Mouse (Mus musculus) layer of hippocampus, postnatal 14 days (tissue): Measurements from ENCODE around the gene Ctsc. TPM values are rescaled to one million over a fixed set of nuclear protein-coding genes. Genes with fewer than 3 reads are reported as not detected.

ENCODE experiments used
- DNase-seq, 2 experiments: peaks; one replicate each; pipeline ENCODE4 v3.0.0; 2021 to 2022; ENCODE audit warnings: low spot score in 2 of 2, mixed read lengths in 1 of 2
- total RNA-seq, 2 experiments: library from RNA; stranded (reverse); gene quantifications; 2 replicates each; pipeline ENCODE4 v1.2.3; 2021

Gene Ctsc
- total RNA-seq, 2 experiments from 2014 or later = 13.0 to 19.2 TPM

GRCm38 (mm10) chr7:88293907-88294306 lies 16.0 kb downstream of the Ctsc start:
- DNase-seq = no peak

- DNase-seq = no peak
Measured at GRCm38 (mm10) chr7:88295989-88296388, 18.1 kb downstream of the Ctsc start.

GRCm38 (mm10) chr7:88296932-88297331 lies 19.0 kb downstream of the Ctsc start:
- no peak for DNase-seq

GRCm38 (mm10) chr7:88305750-88306149 lies 27.9 kb downstream of the Ctsc start:
- no peak for DNase-seq

- DNase-seq = no peak
Measured at GRCm38 (mm10) chr7:88306725-88307124, 28.8 kb downstream of the Ctsc start.

- DNase-seq = no peak
Measured at GRCm38 (mm10) chr7:88310398-88311180, 32.7 kb downstream of the Ctsc start.

GRCm38 (mm10) chr7:88316408-88316807 lies 38.5 kb downstream of the Ctsc start:
- no peak for DNase-seq

GRCm38 (mm10) chr7:88318474-88318873 lies 40.6 kb downstream of the Ctsc start:
- no peak for DNase-seq

GRCm38 (mm10) chr7:88318904-88319303 lies 41.0 kb downstream of the Ctsc start:
- no peak for DNase-seq

GRCm38 (mm10) chr7:88319414-88320140 lies 41.7 kb downstream of the Ctsc start:
- DNase-seq = no peak

- DNase-seq = peak; percentile 33 to 66
Measured at GRCm38 (mm10) chr7:88320628-88321336, 42.9 kb downstream of the Ctsc start.

- no peak for DNase-seq
Measured at GRCm38 (mm10) chr7:88322431-88322830, 44.5 kb downstream of the Ctsc start.

GRCm38 (mm10) chr7:88327495-88327894 lies 49.6 kb downstream of the Ctsc start:
- DNase-seq = no peak

GRCm38 (mm10) chr7:88343828-88344227 lies 65.9 kb downstream of the Ctsc start:
- no peak for DNase-seq

- peak in 1 of 2 experiments; percentile 23 for DNase-seq
Measured at GRCm38 (mm10) chr7:88346035-88346434, 68.2 kb downstream of the Ctsc start.

- DNase-seq = no peak
Measured at GRCm38 (mm10) chr7:88356871-88357776, 79.2 kb downstream of the Ctsc start.

GRCm38 (mm10) chr7:88358042-88358878 lies 80.4 kb downstream of the Ctsc start:
- DNase-seq = no peak
